Mouse (Mus musculus): Measurements from ENCODE around the gene Unc5c.
A peak's percentile ranks its signal among the peaks of the same experiment; 100 is the strongest.

The Unc5c gene

DNA sequence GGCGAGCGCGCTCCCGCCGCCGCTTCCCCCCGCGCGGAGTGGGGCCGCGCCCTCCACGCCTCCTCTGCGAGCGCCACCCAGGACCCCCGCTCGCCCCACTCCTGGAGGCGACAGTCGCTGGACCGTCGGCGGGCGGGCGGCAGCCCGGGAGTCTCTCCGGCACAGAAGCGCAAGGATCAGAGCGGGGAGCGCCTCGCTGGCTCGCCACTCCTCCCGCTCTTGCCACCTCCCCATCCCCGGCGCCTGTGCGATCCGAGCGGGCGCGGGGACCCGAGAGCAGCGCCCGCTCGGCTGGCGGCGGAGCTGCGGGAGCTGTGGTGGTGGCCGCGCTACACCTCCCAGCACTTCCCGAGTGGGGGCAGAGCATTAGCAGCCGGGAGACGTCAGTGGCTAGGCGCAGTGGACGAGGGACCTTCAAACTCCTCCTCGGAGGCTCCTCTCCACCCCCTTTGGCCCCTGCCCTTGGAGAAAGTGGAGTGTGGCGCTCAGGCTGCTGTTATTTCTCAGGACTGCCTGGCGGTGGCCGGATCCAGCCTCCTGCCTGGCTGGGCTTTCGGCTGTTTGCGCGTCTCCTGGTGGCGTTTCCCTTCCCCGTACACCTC, at the start of gene Unc5c:
Gene Unc5c, plus strand, starts transcription at position 113 of the 602 bp plus-strand sequence.
- peak; percentile 86 to 88 for DNase-seq (ENCODE audit: low spot score in 2 of 2)

DNA sequence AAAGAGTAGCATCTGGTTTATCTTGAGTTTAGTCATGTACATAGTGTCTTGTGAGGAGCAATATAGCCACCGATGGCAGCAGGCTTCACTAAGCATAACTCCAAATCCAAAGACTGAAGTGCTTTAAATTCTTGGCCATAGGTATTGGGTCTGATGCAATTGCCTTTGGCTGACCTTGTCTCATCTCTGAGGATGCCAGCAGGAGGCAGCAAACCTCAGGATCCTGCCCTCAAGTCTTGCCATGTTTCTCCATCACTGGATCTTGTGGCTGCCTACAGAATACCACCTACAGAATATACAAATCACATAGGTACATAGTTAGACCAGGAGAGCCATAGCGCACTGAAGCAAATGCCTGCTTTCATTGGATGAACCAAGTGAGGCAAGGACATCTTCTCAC, 7.5 kb upstream of the Unc5c start:
- DNase-seq (ENCODE audit: low spot score in 2 of 2): no peak

DNA sequence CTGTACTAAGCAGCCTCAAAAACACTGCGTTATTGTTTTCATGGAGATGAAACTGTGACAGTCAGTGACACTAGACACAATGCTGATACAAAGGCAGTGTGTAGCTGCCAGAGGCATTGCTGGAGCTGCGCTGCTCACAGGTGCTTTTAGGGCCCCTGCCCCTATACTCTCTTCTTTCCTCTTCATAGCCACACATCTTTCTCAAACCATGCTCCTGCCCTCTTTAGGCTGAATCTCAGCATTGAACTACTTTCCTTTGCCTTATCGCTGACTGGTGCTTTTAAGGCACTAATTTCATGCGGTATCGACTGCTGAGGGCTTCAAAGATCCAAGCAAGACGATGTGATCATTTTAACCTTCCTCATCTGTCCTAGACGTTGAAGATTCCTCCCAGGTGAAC, 2.5 kb upstream of the Unc5c start:
- DNase-seq (ENCODE audit: low spot score in 2 of 2): no peak

DNA sequence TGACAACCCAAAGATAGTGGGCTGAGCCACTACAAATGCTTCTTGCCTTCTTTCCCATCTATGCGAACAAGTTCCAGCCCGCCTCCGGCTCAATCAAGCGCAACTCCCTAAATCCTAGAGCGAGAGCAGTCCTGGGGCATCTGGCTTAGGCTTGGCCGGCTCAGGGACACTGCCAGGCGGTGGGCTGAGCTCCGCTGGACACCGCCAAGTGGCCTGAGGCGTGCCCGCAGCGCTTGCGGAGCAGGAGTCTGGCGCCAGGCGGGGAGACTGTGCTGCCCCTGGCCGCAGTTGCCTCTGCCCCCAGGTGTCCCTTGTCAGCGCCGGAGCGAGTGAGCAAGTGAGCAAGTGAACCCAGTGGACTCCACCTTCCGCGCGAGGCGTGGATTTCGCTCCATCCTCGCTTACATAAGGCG, 319 bp upstream of the Unc5c start:
- peak; percentile 74 to 75 for DNase-seq (ENCODE audit: low spot score in 2 of 2)

DNA sequence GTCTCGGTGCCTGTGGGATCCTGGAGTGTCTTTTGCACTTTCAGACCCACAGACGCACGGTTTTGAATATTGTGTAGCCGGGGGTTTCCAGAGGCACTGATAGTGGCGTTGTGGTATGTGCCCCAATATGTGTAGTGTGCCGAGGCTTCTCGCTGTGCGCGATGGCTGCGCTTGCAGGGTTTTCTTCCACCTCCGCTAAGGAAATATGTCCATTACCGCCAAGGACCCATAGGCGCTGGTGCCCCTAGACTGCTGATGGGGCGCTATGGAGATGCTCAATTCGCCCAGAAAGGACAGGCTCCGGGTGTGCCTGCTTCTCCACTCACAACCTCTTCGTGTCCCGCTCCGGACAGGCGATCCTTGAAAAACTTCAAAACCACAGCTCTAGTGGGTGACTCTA, 1.0 kb downstream of the Unc5c start:
- peak; percentile 57 to 61 for DNase-seq (ENCODE audit: low spot score in 2 of 2)

DNA sequence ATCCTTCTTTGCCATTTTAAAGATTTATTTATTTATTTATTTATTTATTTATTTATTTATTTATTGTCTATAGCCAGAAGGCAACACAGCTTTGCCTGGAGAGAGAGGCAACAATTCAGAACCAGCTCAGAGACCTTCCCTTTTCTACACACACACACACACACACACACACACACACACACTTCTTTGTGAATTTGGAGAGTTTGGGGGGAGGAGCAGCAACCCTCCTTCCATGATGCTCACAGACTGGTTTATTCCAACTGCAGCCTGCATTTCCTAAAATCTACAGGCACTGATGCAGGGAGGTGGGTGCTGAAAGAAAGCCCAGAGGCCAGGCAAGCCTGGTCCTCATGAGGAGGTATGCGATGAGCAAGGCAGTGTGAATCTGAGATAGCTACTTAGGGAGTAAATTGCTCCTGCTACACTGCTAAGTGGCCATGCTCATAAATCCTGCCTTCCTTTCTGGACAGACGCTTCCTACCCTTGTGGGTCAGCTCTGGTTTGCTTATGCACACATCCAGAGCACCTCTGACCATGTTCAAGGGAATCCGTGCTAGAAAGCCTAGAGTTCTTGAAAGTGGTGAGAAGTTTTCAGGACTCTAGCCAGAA, 1.8 kb downstream of the Unc5c start:
- peak; percentile 27 to 28 for DNase-seq (ENCODE audit: low spot score in 2 of 2)

DNA sequence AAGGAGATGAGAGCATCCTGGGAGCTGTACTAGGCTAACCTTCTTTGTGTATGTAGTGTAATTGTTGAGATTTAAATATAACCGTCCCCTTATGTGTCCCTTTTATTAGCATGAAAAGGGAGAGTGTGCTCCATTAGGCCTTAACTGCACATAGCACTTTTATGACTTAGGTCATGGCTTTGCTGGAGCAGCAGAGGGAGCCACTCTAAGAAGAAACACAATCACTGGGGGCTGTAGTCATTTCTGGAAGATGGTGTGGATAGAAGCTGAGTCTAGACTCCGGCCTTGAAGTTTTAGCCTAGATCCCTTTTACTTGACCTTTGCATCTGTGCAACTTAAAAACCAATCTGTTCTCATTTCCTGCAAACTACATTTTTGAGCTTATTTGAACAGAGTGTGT, 4.3 kb downstream of the Unc5c start:
- no peak for DNase-seq (ENCODE audit: low spot score in 2 of 2)

DNA sequence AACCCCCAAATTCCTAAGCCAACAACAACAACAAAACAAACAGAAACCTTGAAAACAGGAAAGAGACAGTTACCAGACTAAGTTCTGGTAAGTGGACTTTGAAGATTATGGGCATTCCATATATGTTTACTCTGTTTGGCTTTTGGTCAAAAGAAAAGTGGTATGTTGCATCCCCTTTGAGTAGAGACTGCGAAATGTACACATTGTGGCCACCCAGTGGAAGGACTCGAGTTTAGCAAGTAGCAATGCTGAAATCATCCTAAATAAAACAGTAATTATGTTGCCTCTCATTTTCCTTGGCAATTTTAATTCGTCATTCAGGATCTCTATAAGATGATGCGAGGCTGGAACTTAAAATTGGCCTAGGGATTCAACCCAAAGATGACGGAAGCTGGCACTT, 8.2 kb downstream of the Unc5c start:
- no peak for DNase-seq (ENCODE audit: low spot score in 2 of 2)

DNA sequence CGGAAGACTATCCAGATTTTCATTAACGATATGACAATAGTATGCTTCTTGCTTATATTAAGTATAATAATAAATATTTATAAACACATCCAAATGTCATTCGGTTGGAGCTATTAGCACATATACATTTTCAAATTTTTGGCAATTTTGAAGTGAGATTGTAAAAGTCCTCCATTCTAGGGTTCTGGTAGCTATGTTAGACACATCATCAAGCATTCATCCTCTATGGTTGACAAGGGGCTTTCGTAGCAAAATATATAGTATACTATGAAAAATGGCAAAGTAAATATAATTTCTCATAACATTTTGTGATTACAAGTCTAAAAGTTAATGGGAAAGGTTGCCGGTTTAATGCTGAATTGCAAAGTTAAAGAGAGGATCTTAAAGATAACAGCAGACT, 10.4 kb downstream of the Unc5c start:
- DNase-seq (ENCODE audit: low spot score in 2 of 2): no peak

DNA sequence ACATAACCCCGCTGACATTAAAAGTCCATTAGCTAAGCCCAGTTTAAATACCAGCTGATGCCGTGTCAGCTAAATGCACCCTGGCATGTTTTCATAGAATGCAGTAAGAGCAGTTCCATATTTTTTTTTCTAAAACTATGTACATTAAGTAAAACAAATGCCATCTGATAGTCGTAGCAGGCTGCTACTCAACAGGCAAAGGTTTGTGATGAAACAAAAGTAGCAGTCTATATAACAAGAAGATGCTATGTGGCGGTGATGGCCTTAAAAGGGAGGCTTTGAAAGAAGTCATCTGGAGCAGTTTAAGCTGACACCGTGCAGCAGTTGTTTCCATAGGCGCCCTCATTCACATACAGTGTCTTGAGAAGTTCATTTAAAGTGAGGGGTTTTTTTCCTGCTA, 10.9 kb downstream of the Unc5c start:
- DNase-seq (ENCODE audit: low spot score in 2 of 2): no peak

DNA sequence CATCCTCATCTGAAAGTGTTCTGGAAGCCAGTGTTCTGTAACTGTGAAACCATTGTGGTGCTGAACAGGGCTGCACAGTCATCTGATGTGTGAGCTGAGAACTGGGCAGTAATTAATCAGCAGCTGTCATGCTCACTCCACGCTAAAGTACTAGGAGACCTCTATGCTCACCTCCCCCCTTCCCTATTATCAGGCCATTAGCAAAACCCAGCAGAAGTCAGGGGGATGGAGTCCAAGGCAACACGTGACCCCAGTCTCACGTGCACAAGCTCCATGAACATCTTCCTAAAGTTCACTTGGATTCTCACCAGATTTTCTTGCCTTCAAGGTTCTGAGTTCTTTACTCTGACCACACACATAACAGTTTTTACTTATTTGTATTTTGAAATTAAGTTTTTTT, 11.7 kb downstream of the Unc5c start:
- DNase-seq (ENCODE audit: low spot score in 2 of 2): no peak

DNA sequence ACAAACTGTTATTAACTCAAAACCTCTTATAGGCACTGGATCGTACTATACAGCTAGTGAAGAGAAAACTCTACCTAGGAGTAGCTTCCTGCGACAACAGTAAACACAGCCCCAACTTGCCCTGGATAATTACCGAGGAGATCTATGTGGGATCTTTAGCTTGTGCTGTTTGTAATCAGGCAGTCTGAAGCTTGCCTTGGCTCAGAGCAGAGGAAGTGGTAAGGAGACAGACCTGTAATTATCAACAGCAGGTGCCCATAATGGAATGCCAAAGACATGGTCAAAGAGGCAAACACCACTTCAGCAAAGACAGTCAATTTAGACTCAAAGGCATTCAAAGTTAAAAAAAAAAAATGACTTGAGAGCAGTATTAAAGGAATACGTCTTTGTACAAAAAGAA, 17.4 kb downstream of the Unc5c start:
- no peak for DNase-seq (ENCODE audit: low spot score in 2 of 2)

DNA sequence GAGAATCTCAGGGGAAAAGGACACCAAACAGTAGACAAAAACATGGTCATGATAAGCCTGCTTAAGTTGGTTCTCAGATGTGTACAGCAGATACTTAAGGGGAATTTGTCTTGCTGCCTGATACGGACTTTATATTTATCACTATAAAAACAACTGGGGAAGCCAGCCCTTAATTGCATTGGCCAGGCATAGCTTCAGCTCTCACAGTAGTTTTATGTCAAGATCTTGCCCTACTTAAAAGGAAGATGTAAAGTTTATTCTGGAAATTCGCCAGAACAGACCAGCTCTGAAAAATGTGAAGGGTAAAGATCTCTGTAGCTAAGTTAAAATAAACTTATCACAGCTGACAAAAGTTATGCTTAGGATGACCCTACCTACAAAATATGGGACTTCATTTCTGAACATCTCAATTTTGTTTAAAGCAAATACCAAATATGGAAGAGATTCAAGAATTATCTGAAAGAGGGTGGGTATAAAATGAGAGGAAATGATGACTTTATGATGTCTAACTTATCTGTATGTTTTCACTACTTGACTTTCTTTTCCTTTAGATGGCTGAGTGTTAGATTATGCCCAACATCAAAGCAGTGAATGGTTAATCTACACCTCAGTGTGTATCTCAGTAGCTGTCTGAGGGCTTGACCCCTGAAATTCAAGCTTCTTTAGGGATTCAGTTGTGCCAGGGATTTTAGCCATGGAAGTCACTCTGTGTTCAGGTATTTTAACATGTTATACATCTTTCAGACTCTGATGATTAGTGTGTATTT, 18.8 kb downstream of the Unc5c start:
- no peak for DNase-seq (ENCODE audit: low spot score in 2 of 2)

DNA sequence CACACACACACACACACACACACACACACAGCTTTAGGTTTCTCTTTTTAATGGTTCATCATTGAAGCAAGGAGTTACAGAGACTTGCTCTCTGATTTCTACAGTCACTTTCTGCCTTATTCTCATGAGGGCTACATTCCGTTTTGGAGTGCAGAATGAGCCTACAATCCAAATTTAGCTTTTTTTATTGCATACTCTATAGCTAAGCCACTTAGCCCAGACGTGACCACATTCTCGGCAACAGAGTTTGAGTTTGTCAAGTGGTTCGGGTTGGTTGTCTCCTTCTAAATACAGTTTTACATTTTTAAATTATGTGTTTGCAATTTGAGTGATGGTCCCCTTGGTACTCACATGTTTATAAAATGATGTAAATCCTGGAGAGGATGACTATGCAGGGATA, 20.2 kb downstream of the Unc5c start:
- no peak for DNase-seq (ENCODE audit: low spot score in 2 of 2)

DNA sequence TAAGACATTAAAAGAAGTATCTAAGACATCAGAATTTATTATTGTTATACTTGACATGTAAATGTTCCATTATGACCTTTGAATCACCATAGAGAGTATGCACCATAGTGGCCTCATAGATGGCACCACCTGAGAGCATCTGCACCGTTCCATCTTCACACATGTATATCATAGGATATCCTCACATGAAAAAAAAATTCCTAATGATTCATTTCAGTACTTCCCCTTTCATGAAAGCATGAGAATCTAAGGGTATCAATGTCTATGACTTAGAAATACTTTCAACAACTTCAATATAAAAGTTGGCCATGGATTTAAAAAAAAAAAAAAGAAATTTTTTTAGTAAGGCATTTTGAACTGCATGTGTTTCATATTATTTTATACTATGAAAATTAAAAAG, 25.6 kb downstream of the Unc5c start:
- no peak for DNase-seq (ENCODE audit: low spot score in 2 of 2)

DNA sequence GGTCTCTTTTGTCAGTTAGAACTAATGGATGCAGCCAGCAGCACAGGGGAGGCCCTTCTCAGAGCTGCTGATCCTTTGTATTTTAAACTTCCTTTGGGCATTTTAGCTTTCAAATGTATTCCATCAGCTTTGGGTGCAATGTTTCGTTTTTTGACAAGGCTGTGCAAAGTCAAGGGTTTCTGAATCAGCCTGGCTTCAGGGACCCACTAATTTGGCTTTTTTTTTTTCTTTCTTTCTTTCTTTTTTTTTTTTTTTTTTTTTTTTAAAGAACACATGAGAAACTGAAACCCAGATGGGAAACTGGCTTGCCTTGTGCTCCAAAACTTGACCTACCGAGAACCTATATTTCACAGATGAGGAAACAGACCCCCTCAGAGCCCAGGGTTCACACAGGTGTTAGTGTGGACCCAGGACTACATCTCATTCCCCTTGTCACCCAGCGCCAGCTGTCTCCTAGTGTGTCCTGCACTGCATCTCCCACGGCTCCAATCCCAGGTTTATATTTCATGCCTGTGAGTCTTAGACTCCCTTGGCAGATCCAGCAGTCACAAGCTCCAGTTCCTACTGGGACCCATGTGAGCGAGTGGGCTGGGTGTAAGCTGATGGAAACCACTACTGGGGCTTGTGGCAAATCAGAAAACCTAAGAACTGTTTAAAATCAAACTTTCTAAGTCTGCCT, 26.4 kb downstream of the Unc5c start:
- peak in 1 of 2 experiments; percentile 21 for DNase-seq (ENCODE audit: low spot score in 2 of 2)

DNA sequence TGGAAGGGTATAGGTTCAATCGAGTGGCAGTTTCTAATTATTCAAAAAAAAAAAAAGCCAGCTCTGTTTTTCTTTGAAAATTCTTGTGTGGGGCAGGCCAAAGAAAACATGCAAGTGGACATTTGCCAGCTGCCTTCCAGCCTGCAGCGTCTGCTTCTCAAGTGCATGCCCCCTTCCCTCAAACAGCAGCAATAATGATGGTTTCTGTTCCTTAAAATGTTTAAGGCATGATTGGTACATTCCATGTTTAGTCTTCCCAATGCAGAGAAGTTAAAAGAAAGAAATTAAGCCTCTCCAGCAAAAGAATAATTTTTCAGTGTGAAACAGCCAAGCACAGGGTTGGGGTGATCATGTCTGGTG, 26.9 kb downstream of the Unc5c start:
- DNase-seq (ENCODE audit: low spot score in 2 of 2): no peak

DNA sequence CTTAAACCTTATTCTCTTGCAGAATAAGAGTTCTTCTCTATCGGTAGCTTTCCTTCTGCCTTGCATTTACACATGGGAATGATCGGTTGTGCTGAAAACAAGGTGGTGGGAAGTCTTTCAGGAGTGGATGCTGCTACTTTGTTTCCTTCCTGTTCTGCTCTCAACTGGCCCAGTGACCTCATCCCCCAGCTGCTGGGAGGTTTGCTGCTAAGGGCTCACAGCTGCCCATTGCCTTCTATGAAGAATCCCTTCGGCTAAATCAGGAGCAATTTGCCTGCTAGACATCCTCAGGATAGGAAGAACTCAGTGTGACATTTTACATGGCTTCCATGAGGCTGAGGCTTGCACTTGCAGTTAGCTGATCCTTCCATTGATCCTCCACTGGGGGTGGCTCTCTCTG, 28.0 kb downstream of the Unc5c start:
- DNase-seq (ENCODE audit: low spot score in 2 of 2): no peak

DNA sequence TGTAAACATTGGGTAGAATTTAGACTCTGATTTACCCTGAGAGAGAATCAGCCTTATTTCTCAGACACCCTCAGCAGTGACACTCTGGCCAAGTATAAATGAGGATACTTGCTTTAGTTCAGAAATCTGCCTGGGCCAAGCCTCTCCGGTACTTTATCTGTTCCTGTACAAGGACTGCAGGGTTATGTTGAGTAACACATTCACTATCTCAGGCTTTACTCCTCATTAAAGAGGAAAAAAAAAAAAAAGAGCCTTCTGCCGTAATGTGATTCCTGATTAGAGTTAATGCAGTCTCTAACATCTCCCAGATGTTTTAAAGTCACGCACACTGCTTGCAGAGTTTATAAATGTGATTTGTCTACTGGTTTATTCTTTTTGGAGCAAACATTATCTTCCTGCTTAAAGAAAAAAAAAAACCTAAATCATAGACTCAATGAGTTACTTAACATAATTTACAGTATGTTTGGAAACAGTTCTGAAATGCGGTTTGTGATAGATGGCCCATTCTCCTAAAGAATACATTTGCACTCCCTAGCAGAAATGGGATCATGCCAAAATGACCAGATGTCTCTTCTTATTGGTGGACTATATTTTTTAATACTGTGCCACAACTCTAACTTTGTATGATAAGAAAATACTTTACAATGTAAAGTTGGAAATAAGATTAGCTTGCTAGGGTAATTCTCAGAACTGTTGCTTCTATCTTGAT, 33.5 kb downstream of the Unc5c start:
- DNase-seq (ENCODE audit: low spot score in 2 of 2): no peak

DNA sequence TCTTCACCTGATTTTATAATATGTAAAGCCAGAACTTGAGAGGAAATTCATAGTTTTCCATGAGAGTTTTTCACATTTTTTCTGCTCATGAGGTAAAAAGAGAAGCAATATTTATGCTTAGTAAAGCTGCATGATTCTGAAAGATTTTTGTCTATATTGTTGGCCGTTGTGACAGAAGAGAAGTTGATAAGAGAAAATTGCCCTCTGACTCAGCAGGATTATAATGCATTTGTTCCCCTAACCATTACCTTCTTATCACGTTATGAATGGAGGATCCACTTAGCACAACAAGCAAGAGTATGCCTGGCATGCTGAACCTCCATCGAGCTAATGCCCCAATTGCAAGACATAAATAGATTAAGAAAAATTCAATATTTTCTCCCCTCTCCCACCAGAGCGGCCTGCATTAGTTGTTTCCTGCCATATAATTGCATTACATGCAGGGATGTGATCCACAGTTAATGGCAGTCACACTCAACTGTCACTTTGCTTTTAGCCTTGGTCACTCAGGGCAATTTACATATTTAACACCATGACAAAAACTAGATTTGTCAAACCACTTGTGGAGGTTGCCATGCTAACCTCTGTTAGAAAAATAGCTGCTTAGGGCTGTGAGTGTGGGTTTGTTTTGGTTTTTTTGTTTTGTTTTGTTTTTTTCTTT, 37.0 kb downstream of the Unc5c start:
- DNase-seq (ENCODE audit: low spot score in 2 of 2): no peak

DNA sequence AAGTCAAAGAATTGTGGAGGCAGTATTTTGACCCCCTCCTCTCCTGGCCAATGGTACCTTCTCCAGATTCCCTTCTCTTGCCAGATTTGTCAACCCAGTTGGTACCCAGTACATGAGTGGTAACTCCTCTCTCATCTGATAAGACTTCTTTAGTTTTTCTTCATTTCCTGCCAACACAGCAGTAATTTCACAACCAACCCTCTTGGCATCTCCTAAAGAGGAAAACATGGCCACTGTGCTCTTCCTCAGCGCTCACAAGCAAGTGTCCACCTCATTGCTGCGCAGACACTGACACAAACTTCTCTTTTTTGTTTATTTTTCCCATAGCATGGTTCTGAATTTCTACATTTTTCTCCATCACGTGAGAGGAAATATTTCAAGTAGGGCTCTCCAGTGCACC, 38.3 kb downstream of the Unc5c start:
- DNase-seq (ENCODE audit: low spot score in 2 of 2): no peak

DNA sequence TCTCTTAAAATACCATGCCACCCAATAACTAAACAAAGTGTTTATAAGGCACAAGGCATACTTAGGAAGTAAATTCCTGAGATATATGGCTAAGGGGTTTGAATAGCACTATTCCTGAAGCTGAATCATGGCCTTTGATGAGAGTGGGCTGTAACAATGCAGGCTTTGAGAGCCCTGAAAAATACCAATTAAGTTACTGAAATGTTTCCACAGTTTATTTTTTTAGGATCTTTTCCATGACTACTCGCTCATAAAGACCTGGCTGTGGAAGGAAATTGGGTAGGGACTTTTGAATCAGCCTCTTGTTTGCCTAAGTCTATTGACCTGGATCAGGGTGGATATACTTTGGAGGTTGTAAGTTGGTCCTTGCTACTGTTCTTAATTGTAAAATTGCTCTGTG, 44.8 kb downstream of the Unc5c start:
- DNase-seq (ENCODE audit: low spot score in 2 of 2): no peak
